Mouse (Mus musculus) spleen, embryonic (tissue): Measurements from ENCODE around the gene Ppp1r13b.

Experiments used
- CTCF ChIA-PET: fragments of 350-600 bp; sonication (Branson Sonifier 250); formaldehyde crosslinking; loops from one replicate; lab custom pipeline; 2022; lab: Charles Lee

Gene Ppp1r13b

GRCm38 (mm10) chr12:111920046-111920445, 12.1 kb upstream of the Ppp1r13b start:
- CTCF ChIA-PET: no interaction called here

- CTCF ChIA-PET: no interaction called here
Observed at GRCm38 (mm10) chr12:111916514-111917217, 8.8 kb upstream of the Ppp1r13b start.

GRCm38 (mm10) chr12:111915781-111916180, 7.9 kb upstream of the Ppp1r13b start:
- CTCF ChIA-PET: no interaction called here

- CTCF ChIA-PET: interaction anchor here (0.6 to 0.8 kb wide), 3 partner anchors 12 to 1126 kb away, joined by 3 to 11 read pairs (median 5); no protein-coding TSS in a partner anchor
Observed at GRCm38 (mm10) chr12:111914031-111914430, 6.1 kb upstream of the Ppp1r13b start.

GRCm38 (mm10) chr12:111912802-111913201, 4.9 kb upstream of the Ppp1r13b start:
- CTCF ChIA-PET: no interaction called here

GRCm38 (mm10) chr12:111911796-111912195, 3.9 kb upstream of the Ppp1r13b start:
- CTCF ChIA-PET: interaction anchor here (0.7 kb wide), 1 partner anchor 560 kb away, joined by 3 read pairs; no protein-coding TSS in a partner anchor

- CTCF ChIA-PET: interaction anchor here (0.6 kb wide), 1 partner anchor 18 kb away, joined by 4 read pairs; no protein-coding TSS in a partner anchor
Observed at GRCm38 (mm10) chr12:111911171-111911760, 3.4 kb upstream of the Ppp1r13b start.

GRCm38 (mm10) chr12:111908997-111909550, 1.2 kb upstream of the Ppp1r13b start:
- CTCF ChIA-PET: no interaction called here

GRCm38 (mm10) chr12:111907421-111907891, 454 bp downstream of the Ppp1r13b start:
- CTCF ChIA-PET: no interaction called here

GRCm38 (mm10) chr12:111906309-111906875, 1.5 kb downstream of the Ppp1r13b start:
- CTCF ChIA-PET: no interaction called here

GRCm38 (mm10) chr12:111902488-111902887, 5.4 kb downstream of the Ppp1r13b start:
- CTCF ChIA-PET: interaction anchor here (0.5 kb wide), 1 partner anchor 11 kb away, joined by 11 read pairs; no protein-coding TSS in a partner anchor

- CTCF ChIA-PET: no interaction called here
Observed at GRCm38 (mm10) chr12:111901105-111901875, 6.6 kb downstream of the Ppp1r13b start.

GRCm38 (mm10) chr12:111899646-111900045, 8.3 kb downstream of the Ppp1r13b start:
- CTCF ChIA-PET: no interaction called here

GRCm38 (mm10) chr12:111898686-111899085, 9.2 kb downstream of the Ppp1r13b start:
- CTCF ChIA-PET: no interaction called here

- CTCF ChIA-PET: interaction anchor here (1.0 to 1.5 kb wide), 2 partner anchors 8 to 10 kb away, joined by 3 to 4 read pairs; no protein-coding TSS in a partner anchor
Observed at GRCm38 (mm10) chr12:111896908-111897661, 10.8 kb downstream of the Ppp1r13b start.

GRCm38 (mm10) chr12:111894082-111894481, 13.8 kb downstream of the Ppp1r13b start:
- CTCF ChIA-PET: no interaction called here

- CTCF ChIA-PET: interaction anchor here (0.6 kb wide), 1 partner anchor 15 kb away, joined by 6 read pairs; no protein-coding TSS in a partner anchor
Observed at GRCm38 (mm10) chr12:111892981-111893380, 14.9 kb downstream of the Ppp1r13b start.

GRCm38 (mm10) chr12:111891800-111892199, 16.1 kb downstream of the Ppp1r13b start:
- CTCF ChIA-PET: no interaction called here

GRCm38 (mm10) chr12:111889251-111889650, 18.7 kb downstream of the Ppp1r13b start:
- CTCF ChIA-PET: interaction anchor here (0.9 kb wide), 1 partner anchor 8 kb away, joined by 3 read pairs; no protein-coding TSS in a partner anchor

- CTCF ChIA-PET: interaction anchor here (0.6 to 0.9 kb wide), 2 partner anchors 9 to 231 kb away, joined by 3 to 4 read pairs; no protein-coding TSS in a partner anchor
Observed at GRCm38 (mm10) chr12:111888303-111888864, 19.5 kb downstream of the Ppp1r13b start.
